Mouse (Mus musculus) ovary, postnatal 14 days (tissue): ENCODE measurements around the gene Plekha6.

Experiments
- DNase-seq: peaks from one replicate; pipeline ENCODE4 v3.0.0; 2022; ENCODE audit warnings: low spot score

Plekha6 gene

GRCm38 (mm10) chr1:133182706-133183095 is 18.7 kb downstream of the Plekha6 start:
- no peak for DNase-seq

GRCm38 (mm10) chr1:133183141-133183925 is 19.3 kb downstream of the Plekha6 start:
- DNase-seq = no peak

- DNase-seq = no peak
These were observed 24.1 kb downstream of the Plekha6 start for GRCm38 (mm10) chr1:133187948-133188680.

- no peak for DNase-seq
These were observed 24.7 kb downstream of the Plekha6 start for GRCm38 (mm10) chr1:133188719-133189118.

GRCm38 (mm10) chr1:133189471-133189870 is 25.5 kb downstream of the Plekha6 start:
- no peak for DNase-seq

GRCm38 (mm10) chr1:133190550-133190949 is 26.5 kb downstream of the Plekha6 start:
- no peak for DNase-seq

- DNase-seq = no peak
These were observed 32.2 kb downstream of the Plekha6 start for GRCm38 (mm10) chr1:133196181-133196580.

- no peak for DNase-seq
These were observed 33.3 kb downstream of the Plekha6 start for GRCm38 (mm10) chr1:133197266-133197665.

- no peak for DNase-seq
These were observed 35.7 kb downstream of the Plekha6 start for GRCm38 (mm10) chr1:133199706-133200105.

- DNase-seq = no peak
These were observed 37.5 kb downstream of the Plekha6 start for GRCm38 (mm10) chr1:133201499-133201898.

GRCm38 (mm10) chr1:133203701-133204100 is 39.7 kb downstream of the Plekha6 start:
- DNase-seq = no peak

GRCm38 (mm10) chr1:133204341-133204849 is 40.4 kb downstream of the Plekha6 start:
- no peak for DNase-seq

GRCm38 (mm10) chr1:133204985-133205384 is 41.0 kb downstream of the Plekha6 start:
- no peak for DNase-seq

- no peak for DNase-seq
These were observed 44.2 kb downstream of the Plekha6 start for GRCm38 (mm10) chr1:133208086-133208815.

- DNase-seq = no peak
These were observed 45.0 kb downstream of the Plekha6 start for GRCm38 (mm10) chr1:133209036-133209435.

GRCm38 (mm10) chr1:133209482-133209881 is 45.5 kb downstream of the Plekha6 start:
- no peak for DNase-seq

GRCm38 (mm10) chr1:133209901-133210516 is 46.0 kb downstream of the Plekha6 start:
- DNase-seq = no peak

- no peak for DNase-seq
These were observed 46.8 kb downstream of the Plekha6 start for GRCm38 (mm10) chr1:133210766-133211165.

- DNase-seq = no peak
These were observed 48.3 kb downstream of the Plekha6 start for GRCm38 (mm10) chr1:133212273-133212672.

- DNase-seq = no peak
These were observed 49.1 kb downstream of the Plekha6 start for GRCm38 (mm10) chr1:133213098-133213497.

GRCm38 (mm10) chr1:133213901-133214300 is 49.9 kb downstream of the Plekha6 start:
- no peak for DNase-seq
